Mouse (Mus musculus) hematopoietic stem cell, adult 5-6 weeks (primary cell): ENCODE measurements around the gene Hjurp. TPM values are rescaled to one million over a fixed set of nuclear protein-coding genes. Genes with fewer than 3 reads are reported as not detected.
A peak's percentile ranks its signal among the peaks of the same experiment; 100 is the strongest.

Experiments used
- ATAC-seq, 2 experiments: fragments of 125-278 bp in 1 of 2; replicated peaks in 1 of 2; 2 replicates each; pipeline ENCODE4 v1.8.0; 2016 to 2017; ENCODE audit warnings: inconsistent platforms in 2 of 2, mild to moderate bottlenecking in 2 of 2, moderate number of reproducible peaks in 2 of 2, low read depth in 1 of 2, moderate TSS enrichment in 1 of 2; ENCODE audit not compliant: low FRiP score in 2 of 2, poor library complexity in 2 of 2, severe bottlenecking in 2 of 2, insufficient read depth in 1 of 2, low TSS enrichment in 1 of 2
- total RNA-seq: library from RNA; stranded (forward); fragments of 172-1452, 232-1000 nt; gene quantifications from 2 replicates; pipeline ENCODE4 v1.2.3, GENCODE M21; 2017

Gene Hjurp
- total RNA-seq, 1 experiment from 2014 or later, result 206 TPM

DNA sequence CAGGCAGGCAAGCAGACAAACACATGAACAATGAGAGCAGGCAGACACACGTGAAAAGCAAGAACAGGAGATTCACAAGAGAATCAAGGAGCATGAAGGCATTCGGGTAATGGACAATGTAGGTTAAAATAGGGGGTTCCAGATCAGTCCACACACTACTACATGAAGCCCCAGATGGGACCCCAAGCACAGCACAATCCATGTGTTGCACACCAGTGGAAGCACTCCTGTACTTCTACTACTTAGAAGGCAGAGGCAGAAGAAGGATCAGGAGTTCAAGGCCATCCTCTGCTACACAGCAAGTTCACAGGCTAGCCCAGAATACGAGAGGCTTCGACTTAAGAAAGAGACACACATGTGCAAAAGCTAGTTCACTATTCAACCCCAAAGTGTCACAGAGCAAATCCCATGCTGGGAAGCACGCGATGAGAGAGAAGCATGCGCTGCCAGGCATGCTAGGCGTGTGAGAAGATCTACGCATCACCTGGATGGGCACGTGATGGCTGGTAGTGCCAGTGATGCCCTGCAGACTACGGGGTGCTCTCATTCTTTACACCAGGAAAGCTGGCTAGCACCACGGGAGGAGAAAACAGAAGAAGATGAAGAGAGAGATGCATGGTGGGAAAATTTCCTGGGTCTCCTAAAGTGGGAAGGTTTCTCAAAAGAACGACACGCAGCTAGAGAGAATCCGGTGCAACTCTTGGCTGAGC, 8.9 kb upstream of the Hjurp start:
- ATAC-seq, result no peak

DNA sequence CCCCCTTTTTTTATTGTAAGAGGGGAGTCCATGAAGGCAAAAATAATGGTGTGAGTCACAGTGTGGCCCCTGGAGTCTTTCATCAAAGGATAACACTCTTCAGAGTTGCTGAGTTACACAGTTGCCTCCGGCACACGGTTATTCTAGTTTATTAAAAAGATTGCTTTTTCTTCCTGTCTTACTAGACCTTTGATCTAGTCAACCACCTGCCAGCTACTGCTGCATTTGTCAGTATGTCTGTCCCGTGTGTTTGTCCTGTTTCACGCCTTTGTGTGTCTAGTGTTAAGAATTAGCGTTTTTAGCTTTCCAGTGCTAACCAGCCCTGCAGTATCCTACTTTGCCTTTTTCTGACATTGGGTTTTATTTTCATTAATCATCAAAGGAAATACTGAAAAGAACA, 8.2 kb upstream of the Hjurp start:
- ATAC-seq, result no peak

DNA sequence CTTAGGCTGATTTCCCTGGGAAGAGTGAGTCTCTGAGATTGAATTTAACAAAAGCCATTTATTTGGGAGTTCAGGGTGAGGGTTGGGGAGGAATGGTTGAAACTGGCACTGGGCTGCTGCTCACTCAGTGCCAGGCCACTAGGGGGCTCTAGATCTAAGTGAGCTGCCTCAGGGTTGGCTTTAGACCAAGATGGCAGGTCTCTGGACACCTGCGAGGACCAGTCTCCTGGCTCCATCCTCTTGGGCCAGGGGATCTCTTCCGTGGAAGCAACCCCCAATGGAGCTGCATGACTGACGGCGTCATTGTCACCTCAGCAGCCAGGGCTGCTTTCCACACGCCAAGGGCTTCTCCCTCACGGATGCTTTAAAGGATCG, 7.5 kb upstream of the Hjurp start:
- ATAC-seq, result peak; percentile 41 to 43

DNA sequence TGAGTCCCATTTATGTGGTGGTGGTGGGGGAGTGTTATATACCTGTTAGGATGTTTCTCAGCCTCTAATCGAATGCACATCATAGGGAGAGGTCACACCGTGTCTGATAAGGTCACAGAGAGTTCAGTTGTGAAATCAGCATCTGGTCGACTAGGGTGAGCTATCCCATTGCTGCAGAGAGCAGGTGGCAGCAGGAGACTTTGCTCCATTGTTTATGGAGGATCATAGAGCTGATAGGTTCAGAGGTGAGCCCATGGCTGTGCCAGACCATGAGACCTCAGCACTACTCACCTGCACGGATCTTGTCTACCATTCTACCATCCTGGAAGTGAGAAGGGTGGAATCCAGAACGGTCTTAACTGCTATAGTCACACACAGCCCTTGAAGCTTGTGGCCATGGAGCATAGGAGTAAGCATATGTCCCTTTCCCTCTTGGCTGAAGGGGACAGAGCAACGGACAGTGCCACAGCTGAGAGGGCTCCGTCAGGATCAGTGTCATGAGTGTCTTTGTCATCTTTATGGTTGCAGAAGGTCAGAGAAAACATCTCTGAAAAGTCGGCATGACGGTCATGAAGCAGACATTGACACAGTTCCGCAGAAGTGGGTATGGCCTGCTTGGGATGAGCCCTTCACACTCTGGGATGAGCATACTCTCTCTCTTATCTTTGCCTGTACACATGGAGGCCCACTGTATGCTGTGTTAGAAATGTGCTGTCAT, 7.0 kb upstream of the Hjurp start:
- ATAC-seq, result no peak

DNA sequence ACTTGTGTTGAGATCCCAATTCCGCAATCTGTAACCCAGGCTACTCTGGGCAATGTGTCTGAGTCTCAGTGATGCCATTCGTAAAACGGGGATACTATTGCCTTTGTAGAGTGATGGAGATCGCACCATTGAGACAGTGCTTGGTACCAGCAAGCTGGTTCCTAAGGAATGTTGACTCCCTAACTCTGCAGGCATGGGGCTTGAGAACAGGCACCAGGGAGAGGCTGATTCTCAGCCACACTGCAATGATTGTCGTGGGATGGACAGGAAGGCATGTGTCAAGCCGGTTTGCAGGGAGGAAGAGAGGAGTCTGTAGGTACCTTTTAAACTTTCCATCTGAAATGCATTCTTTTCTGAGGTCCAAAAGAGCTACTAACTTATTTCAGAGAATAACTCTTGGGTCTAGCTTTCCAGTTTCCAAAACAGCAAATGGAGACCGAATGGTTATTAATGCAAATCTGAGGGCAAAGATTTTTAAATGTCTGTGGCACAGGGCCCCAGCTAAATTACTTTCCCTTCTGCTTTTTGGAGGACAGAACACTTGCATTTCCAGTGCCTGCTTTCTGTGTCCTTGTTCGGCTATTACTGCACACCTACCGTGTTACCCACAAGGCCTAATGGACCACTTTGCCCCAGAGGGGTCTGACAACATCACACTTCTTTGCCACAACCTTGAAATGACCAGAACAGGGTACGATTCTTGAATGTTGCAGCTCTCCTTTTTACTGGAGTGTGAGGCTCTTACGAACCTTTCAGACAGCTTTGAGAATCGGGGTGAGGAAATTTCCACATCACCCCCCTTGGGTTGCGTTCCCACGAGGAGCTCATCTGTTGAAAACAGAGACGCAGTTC, 6.2 kb upstream of the Hjurp start:
- ATAC-seq, result no peak

DNA sequence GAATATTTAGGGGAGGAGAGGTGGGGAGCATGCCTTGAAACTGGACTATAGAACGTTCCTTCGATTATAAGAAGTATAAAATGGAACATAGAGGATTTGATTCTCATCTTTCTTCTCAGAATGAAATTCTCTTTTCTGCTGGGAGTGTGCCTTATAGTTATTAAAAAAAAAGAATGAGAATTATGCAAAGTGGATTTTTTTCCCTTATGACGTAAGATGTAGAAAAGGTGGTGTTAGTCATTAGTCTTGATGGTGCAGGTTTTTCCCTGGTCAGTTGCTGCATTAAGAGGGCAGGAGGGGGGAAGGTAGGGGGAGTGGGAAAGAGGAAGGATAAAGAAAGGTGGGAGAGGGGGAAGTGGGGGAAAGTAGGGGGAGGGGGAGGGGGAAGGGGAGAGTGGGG, 4.9 kb upstream of the Hjurp start:
- ATAC-seq, result no peak

DNA sequence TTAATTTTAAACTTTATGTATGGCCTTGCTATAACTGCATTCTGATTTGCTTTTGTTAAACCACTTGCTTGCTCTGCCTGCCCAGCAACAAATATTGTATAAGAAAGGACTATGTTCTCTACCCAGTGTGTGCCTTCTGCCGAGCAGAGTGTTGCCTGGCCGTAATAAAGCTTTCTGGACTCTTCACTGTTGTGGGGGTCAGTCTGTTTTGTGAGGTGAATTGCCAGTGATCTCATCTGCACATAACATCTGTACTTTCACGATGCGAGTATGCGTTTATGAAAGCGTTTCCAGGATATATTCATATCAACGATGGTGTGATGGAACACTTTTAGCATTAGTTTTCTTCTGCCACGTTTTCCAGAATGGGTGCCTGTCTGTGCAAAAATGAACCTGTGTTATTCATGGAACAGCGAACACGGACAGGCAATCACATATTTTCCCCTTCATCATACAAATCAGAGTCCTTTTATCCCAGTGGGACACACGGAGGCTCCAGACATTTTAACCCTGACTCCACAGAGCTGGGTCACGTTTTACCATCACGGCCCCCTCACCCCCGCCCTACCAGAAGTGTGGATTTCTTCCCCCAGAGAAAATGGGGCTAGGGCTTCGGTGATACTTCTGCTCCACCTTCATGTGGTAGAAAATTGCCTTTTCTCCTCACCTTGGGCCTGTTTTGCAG, 2.7 kb upstream of the Hjurp start:
- ATAC-seq, result no peak

DNA sequence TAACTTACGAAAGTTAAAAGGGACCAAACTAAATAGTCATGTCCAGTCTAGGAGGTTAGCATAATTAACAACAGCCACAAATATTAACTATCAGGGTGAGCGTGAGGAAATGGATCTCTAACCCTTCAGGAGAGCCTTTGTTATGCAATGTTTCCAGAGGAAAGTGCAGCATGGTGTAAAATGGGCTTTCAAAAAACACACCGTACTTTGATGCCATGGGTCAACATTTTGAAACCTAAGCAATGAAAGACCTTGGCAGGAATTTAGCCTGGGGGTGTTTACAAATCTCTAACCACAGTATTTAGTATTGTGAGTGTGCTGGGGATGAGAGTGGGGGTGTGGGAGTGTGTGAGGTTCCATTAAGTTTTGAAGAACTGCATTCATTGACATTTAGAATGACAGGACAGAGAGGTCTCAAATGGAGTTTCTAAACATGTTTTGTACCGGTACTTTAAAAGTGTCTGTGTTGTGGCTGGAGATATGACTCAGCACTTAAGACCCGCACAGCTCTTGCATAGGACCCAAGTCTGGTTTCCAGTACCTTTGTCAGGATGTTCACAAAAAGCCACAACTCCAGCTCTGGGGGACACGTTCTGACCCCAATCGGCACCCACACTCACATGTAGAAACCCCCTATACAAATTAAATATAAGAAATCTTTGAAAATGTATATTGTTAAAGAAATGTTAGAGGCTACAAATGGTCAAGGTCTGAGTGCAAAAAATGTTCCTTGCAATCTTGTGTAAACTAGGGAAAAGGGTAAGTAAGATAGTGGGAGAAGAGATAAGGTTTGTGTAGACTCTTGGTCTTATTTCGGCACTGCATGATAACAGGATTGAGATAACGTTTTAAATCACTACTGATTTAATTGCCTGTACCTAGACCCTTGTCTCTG, 1.9 kb upstream of the Hjurp start:
- no peak for ATAC-seq

DNA sequence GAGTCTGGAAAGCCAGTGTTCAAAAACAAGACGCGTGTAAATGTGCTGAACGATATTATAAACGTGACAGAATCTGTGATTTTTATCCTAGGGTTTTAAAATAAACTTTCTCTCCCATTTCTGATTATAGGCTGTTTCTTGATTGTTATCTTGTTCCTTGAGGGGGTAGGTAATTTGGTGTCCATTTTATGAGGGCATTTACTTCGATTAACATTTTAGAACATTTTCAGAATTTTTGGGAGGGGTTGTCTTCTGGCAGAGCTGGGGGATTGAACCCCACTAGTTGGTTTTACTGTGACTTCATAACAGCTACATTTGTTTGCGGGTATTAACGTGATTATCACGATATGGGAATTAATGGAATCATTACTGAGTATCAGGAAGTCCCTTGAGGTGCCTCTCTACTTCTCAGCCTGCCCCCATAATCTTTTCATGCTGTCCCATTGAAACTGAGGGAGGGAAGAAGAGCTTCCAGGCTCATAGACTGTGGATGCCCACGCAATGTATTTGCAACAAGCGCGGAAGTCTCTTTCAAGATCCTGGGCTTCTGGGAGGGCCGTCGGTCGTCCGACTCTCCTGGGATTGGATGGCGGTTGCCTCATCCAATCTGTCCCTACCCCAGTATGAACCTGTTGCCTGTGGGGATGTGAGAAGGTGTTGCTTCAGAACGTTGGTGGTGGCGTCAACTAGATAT, 532 bp upstream of the Hjurp start:
- ATAC-seq, result peak; percentile 0 to 1; a peak in 1 of 4 replicates

DNA sequence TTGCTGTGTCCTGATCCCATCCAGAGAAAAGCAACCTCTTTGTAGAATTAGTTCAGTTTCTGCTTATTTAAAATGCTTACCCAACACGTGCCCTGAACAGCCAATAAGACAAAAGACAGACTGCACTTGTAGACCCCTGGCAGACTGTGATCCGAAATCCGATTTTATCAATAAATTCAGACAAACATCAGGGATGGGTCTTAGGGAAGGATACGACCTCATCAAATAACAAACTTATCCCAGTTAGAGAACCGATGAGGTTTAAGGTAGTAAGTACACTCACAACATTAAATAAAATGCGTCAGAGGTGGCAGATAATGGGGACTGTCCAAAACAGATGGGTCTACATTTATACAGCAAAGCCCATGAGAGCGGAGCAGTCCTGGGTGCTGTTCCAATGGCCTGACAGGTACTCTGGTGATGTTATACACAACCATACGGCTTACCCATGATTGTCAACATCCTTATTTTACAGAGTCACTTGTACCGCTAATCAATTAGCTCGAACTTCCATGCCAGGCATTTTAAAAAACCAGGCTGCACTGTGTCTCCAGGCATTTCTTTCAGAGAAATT, 822 bp downstream of the Hjurp start:
- peak; percentile 16 to 19; a peak in 3 of 4 replicates for ATAC-seq

DNA sequence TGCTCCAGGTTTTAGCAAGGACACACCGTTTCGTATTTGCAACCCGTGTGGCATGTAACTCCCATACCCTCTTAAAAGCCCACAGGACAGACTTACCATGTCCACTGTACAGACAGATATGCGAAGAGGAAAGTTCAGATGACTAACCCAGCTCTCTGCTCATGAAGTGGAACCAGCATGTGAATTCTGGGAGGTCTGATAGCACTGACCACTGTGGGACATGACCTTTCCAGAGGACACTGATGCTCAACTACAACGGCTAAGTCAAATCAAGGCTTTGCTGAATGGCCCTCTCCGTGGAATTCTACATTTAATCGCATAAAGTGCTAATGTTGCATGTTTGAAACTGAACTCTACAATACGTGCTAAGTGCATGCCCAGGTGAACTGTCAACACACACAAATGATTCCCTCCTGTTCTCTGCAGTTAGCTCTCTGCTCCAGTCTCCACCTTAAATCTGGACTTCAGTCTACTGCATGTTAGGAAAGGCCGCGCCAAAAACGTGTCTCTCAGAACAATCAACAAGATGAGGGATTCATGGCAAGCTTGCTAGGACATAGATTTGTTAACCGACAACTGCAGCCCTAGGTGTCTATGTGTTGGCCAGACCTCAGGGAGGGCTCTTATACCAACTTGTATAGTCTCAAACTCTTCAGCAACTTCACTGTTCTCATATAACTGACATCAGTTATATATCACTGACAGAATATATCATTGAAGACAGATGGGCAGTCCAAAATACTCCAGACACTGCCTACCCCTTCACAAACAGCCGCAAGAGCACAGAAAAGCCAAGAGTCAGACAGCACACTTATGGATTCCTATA, 1.5 kb downstream of the Hjurp start:
- ATAC-seq, result no peak

DNA sequence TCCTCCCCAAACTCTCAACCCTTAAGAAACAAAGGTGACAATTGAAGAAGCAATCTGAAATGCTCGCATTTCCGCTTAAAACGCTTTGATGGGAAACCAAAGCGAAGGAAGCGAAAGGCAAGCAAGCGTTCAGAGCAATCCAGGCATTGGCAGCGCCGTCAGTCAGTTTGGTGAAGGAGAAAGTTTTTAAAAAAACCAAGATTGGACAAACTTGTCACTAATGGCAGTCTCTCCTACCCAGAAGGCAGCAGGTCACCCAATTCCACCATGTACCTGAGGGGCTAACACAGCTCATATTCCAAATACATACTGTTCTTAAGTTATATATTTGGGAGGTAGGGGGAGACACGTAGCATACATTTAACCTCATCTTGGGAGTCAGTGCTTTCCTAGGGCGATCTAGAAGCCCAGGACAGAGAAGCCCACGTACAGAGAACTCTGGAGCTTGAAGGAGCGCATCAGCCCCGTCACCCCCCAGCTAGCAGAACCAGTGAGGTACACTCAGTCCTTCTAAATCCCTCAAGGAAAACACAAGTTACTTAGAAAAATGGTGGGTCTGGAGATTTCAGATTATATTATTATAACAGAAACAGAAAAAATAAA, 2.3 kb downstream of the Hjurp start:
- ATAC-seq, result no peak

DNA sequence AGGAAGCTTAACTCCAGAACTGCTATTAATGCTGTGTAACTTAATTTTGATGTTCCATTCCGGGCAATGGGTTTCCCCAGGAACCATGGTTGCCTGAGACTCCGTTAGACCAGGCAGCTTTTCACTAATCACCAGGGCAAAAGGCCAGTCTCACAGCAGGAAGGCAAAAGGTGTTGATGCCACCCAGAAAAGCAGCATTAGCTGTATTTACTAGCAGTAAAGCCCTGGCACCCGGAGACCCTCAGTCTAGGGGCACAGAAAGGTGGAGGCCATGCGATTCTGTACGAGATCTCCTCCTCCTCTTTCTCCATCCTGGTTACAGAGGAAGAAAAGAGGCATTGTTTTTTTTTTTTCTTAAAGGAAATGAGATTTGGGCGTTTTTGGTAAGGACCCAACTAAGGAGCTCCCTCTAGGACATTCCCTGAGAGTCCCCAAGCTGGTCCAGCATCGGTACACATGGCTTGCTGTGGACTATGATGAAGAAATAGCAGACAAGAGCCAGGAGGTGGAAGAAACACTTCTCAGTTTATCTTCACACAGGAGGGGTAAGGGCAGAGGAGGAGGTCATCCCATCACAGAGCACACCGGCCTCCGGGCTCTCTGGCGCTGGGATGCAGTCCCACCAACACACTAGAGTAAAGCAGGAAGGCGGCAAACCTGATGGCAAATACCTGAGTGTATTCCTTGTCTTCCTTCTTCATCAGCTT, 2.9 kb downstream of the Hjurp start:
- no peak for ATAC-seq

DNA sequence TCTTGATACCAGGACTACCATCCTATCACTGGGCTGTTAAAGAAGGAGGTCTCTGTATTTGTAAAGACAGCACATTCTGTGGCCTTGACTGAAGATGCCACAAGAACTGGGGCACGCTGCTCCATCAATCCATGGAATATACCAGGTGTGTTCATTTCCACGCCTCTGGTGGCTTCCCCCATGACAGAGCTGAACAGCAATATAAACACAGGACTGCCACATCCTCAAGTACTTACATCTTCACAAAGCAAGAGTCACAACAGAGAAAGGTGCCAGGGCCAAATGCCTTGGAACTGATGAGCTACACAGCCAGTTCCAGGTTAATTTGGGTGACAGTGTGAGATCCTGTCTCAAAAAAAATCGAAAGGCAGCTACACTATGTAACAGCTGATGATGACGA, 3.6 kb downstream of the Hjurp start:
- no peak for ATAC-seq
